Mouse (Mus musculus) T-helper 17 cell (primary cell): ENCODE results near the gene Extl2.

Source experiments
- in situ Hi-C, 2 experiments: fragments of 300-600 bp; cut with MboI, MseI; formaldehyde crosslinking; loops; 1 replicate in 1 of 2; 2 replicates in 1 of 2; pipeline ENCODE4 v1.15.1; 2025; ENCODE audit warnings: high pct_unique_total_duplicates in 2 of 2

The Extl2 gene

DNA sequence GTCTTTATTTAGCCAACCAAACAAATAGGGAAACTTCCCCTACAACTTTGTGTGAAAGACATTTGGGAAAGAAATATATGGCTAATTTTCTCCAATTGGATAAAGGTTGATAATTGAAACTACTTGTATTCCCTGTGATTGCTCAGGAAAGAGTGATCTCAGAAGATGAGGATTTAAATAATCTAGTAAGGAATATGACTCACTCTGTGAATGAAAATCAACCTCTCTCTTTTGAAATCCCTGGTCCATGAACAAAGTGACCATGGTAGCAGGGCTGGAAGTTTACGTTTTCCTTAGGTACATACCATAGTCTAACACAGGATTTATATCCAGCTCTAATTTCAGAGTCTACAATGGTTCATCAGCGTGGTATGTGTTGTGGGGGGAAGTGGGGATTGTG, 69.5 kb downstream of the Extl2 start:
- in situ Hi-C loops: loop anchor here in 1 of 2 experiments (10.0 kb wide), 1 partner anchor 1152 kb away; no protein-coding TSS in a partner anchor

GRCm38 (mm10) chr3:116078490-116078889, 71.2 kb downstream of the Extl2 start:
- in situ Hi-C loops: loop anchor here in 1 of 2 experiments (10.0 kb wide), 1 partner anchor 1154 kb away; no protein-coding TSS in a partner anchor
